Mouse (Mus musculus): ENCODE measurements around the gene Phactr1. TPM values are rescaled to one million over a fixed set of nuclear protein-coding genes. Genes with fewer than 3 reads are reported as not detected.
A peak's percentile ranks its signal among the peaks of the same experiment; 100 is the strongest.

The Phactr1 gene
- polyA plus RNA-seq, 1 experiment from 2014 or later = 25.7 TPM

DNA sequence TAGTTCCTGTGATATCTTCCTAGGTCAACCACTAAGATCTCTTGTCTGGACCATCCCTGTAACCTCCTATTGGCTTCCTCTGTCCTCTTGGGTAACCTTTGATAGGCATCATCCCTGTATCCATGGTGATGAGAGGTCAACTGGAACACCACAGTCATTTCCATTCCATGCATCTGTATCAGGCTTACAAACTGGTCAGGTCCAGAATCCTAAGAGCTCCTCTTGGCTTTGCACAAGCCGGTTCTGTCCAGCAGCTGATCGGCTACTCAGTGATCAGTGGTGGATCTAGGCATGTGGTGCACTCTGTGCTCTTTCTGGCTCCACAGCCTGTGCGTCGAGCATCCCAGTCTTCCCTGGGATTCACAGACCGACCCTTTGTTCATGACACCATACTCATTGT lies 309.1 kb downstream of the Phactr1 start:
- H3K4me3 ChIP-seq (replicated peaks) = no peak overlapping the region
- H3K27ac ChIP-seq = peak overlapping the region; percentile 29
- H3K27me3 ChIP-seq = no peaks in the 10 kb centered on the region
- no peaks in the 10 kb centered on the region for H3K9me3 ChIP-seq (replicated peaks)
- no peak overlapping the region for H3K9ac ChIP-seq
- no peak overlapping the region for H3K4me2 ChIP-seq
- ATAC-seq (replicated peaks; ENCODE audit: low FRiP score) = no peak; the same call in 1 of the 2 replicates
- 0 out of 2 replicates have a peak, but pooled peaks cover 4% of the 10 kb centered on the region for H3K36me3 ChIP-seq
- 82% methylated on average over 5 of the region's 5 CpGs for whole genome bisulfite sequencing
- 0 out of 2 replicates have a peak, but pooled peaks cover 6% of the 10 kb centered on the region for H3K4me1 ChIP-seq

- H3K9me3 ChIP-seq (replicated peaks) = no peaks in the 10 kb centered on the region
- no peak overlapping the region for H3K4me2 ChIP-seq
- ATAC-seq (replicated peaks; ENCODE audit: low FRiP score) = no peak
- 0 out of 2 replicates have a peak, but pooled peaks cover 6% of the 10 kb centered on the region for H3K4me1 ChIP-seq
- no peak overlapping the region for H3K4me3 ChIP-seq (replicated peaks)
- 65% methylated on average over 3 of the region's 3 CpGs for WGBS
- no peak overlapping the region for H3K9ac ChIP-seq
- peak overlapping the region; percentile 29; the same call in 1 of the 2 replicates for H3K27ac ChIP-seq
- H3K36me3 ChIP-seq = 0 out of 2 replicates have a peak, but pooled peaks cover 4% of the 10 kb centered on the region
- no peaks in the 10 kb centered on the region for H3K27me3 ChIP-seq
Measured at GRCm38 (mm10) chr13:42990051-42990450, 309.6 kb downstream of the Phactr1 start.

- no peak for ATAC-seq (replicated peaks; ENCODE audit: low FRiP score)
- Histone ChIP-seq H3K9ac (no peak overlapping the region), H3K4me1 (0 out of 2 replicates have a peak, but pooled peaks cover 6% of the 10 kb centered on the region), H3K27me3 (no peaks in the 10 kb centered on the region), H3K9me3 (replicated peaks) (no peaks in the 10 kb centered on the region), H3K36me3 (0 out of 2 replicates have a peak, but pooled peaks cover 4% of the 10 kb centered on the region), H3K4me2 (no peak overlapping the region), H3K4me3 (replicated peaks) (no peak overlapping the region), H3K27ac (0 out of 2 replicates have a peak overlapping the region, but pooled peaks have one; percentile 29)
- WGBS = 52% methylated on average over 2 of the region's 2 CpGs
Measured at GRCm38 (mm10) chr13:42990493-42991111, 310.2 kb downstream of the Phactr1 start.

- ATAC-seq (replicated peaks; ENCODE audit: low FRiP score) = no peak
- no peak overlapping the region for H3K9ac ChIP-seq
- 83% methylated on average over 3 of the region's 3 CpGs for WGBS
Measured at GRCm38 (mm10) chr13:42991164-42991563, 310.7 kb downstream of the Phactr1 start.

GRCm38 (mm10) chr13:42992306-42992705 lies 311.9 kb downstream of the Phactr1 start:
- Histone ChIP-seq H3K36me3 (0 out of 2 replicates have a peak, but pooled peaks cover 4% of the 10 kb centered on the region), H3K9me3 (replicated peaks) (no peaks in the 10 kb centered on the region), H3K4me2 (no peak overlapping the region), H3K4me3 (replicated peaks) (no peak overlapping the region), H3K9ac (no peak overlapping the region), H3K27me3 (no peaks in the 10 kb centered on the region), H3K27ac (no peak overlapping the region), H3K4me1 (peaks cover 9% of the 10 kb centered on the region; the same call in 1 of the 2 replicates)
- ATAC-seq (replicated peaks; ENCODE audit: low FRiP score) = no peak
- 79% methylated on average over 4 of the region's 4 CpGs for WGBS

More at GRCm38 (mm10) chr13:42991164-42991563, 310.7 kb downstream of the Phactr1 start:
- H3K4me1 ChIP-seq = peaks cover 9% of the 10 kb centered on the region; the same call in 1 of the 2 replicates
- no peak overlapping the region for H3K4me3 ChIP-seq (replicated peaks)
- no peaks in the 10 kb centered on the region for H3K9me3 ChIP-seq (replicated peaks)
- no peaks in the 10 kb centered on the region for H3K27me3 ChIP-seq
- H3K36me3 ChIP-seq = 0 out of 2 replicates have a peak, but pooled peaks cover 4% of the 10 kb centered on the region
- H3K27ac ChIP-seq = no peak overlapping the region
- H3K4me2 ChIP-seq = no peak overlapping the region

DNA sequence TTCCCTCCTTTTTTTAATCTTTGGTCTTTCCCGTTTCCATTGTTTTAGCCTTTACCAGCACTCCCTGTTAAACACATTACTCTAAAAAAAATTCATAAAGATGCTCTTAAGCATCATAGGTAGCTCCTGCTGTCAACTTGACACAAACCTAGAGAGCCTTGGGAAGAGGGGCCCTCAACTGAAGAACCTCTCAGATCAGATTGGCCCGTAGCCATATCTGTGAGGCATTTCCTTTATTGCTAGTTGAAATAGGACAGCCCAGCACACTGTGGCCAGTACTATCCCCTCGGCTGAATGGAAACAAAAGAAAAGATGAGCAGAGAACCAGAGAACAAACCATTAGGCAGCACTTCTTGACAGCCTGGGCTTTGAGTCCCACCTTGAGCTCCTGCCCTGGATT lies 313.9 kb downstream of the Phactr1 start:
- 82% methylated on average over 3 of the region's 3 CpGs for WGBS
- Histone ChIP-seq H3K27ac (no peak overlapping the region), H3K36me3 (0 out of 2 replicates have a peak, but pooled peaks cover 4% of the 10 kb centered on the region), H3K4me3 (replicated peaks) (no peak overlapping the region), H3K4me2 (no peak overlapping the region), H3K9me3 (replicated peaks) (no peaks in the 10 kb centered on the region), H3K4me1 (peaks cover 3% of the 10 kb centered on the region; the same call in 1 of the 2 replicates), H3K27me3 (no peaks in the 10 kb centered on the region), H3K9ac (no peak overlapping the region)
- no peak for ATAC-seq (replicated peaks; ENCODE audit: low FRiP score)

DNA sequence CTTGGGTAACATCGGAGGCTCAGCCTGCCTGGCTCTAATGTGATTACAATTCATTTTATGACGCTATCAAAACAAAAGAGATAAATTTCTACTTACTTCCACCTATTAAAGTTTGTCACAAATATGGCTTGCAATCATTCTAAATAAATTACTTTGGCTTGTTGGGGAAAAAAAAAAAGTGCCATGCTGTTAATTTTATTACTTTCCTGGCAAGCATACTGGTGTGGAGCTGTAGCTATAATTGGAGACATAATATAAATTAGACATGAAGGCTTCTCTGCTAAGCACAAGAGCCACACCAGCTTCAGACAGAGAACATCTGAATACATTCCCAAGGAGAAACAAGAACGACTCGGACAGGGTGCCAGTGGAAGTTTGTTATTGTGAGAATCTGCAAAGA lies 315.8 kb downstream of the Phactr1 start:
- Histone ChIP-seq H3K4me2 (no peak overlapping the region), H3K4me3 (replicated peaks) (no peak overlapping the region), H3K27me3 (no peaks in the 10 kb centered on the region), H3K27ac (no peak overlapping the region), H3K9ac (no peak overlapping the region), H3K4me1 (peaks cover 3% of the 10 kb centered on the region; the same call in 1 of the 2 replicates), H3K36me3 (0 out of 2 replicates have a peak, but pooled peaks cover 4% of the 10 kb centered on the region), H3K9me3 (replicated peaks) (no peaks in the 10 kb centered on the region)
- 42% methylated on average over 4 of the region's 4 CpGs for WGBS
- ATAC-seq (replicated peaks; ENCODE audit: low FRiP score) = no peak

- Histone ChIP-seq H3K9ac (no peak overlapping the region), H3K9me3 (replicated peaks) (no peaks in the 10 kb centered on the region), H3K4me1 (peaks cover 3% of the 10 kb centered on the region; the same call in 1 of the 2 replicates), H3K27ac (no peak overlapping the region), H3K36me3 (no peaks in the 10 kb centered on the region), H3K4me2 (no peak overlapping the region), H3K27me3 (no peaks in the 10 kb centered on the region), H3K4me3 (replicated peaks) (no peak overlapping the region)
- ATAC-seq (replicated peaks; ENCODE audit: low FRiP score) = no peak
- WGBS = 75% methylated on average over 3 of the region's 3 CpGs
Measured at GRCm38 (mm10) chr13:42999287-42999686, 318.9 kb downstream of the Phactr1 start.

DNA sequence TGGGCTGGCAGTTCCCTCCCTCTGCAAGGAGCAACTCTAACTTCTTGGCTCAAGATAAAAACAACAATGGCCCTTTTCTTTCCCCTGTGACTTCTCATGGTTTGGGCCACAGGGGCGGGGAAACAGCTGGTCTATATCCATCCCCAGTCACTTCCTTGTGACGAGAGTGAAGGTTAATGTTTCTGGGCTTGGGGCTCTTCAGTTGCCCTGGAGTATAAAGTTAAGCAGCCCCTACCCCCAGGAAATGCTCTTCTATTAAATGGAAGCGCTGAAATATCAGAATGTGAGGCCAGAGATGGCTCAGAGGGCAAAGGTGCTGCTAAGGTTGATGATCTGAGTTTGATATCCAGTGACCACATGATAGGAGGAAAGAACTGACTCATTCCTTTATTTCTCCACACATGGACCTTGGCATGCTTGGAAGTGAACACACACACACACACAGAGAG lies 324.7 kb downstream of the Phactr1 start:
- no peaks in the 10 kb centered on the region for H3K27me3 ChIP-seq
- H3K4me2 ChIP-seq = no peak overlapping the region
- peaks cover 8% of the 10 kb centered on the region for H3K4me1 ChIP-seq
- H3K9me3 ChIP-seq (replicated peaks) = no peaks in the 10 kb centered on the region
- H3K27ac ChIP-seq = peak overlapping the region; percentile 84
- WGBS = 2% methylated on average over 3 of the region's 3 CpGs
- ATAC-seq (replicated peaks; ENCODE audit: low FRiP score) = peak; percentile 66
- no peak overlapping the region for H3K9ac ChIP-seq
- no peak overlapping the region for H3K4me3 ChIP-seq (replicated peaks)
- H3K36me3 ChIP-seq = no peaks in the 10 kb centered on the region

DNA sequence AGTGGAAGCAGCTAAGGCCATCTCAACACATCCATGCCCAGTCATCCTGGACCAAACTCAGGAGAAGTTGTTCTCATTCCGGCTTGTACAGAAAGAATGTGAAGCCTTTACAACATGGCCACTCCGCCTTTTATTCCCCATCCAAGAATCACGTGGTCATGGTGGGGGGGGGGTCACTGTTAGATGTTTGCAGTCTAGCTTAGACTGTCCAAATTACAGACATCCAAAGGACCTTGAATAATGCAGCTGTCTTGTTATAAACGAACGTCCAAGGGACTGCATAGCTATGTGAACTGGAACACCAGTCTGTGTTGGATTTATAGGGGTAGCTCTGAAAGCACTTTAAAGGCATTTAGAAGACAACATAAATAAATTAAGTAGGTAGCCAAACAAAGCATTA lies 328.0 kb downstream of the Phactr1 start:
- Histone ChIP-seq H3K9ac (no peak overlapping the region), H3K4me1 (peaks cover 11% of the 10 kb centered on the region), H3K36me3 (no peaks in the 10 kb centered on the region), H3K27ac (peak overlapping the region; percentile 56; the same call in 1 of the 2 replicates), H3K4me3 (replicated peaks) (no peak overlapping the region), H3K27me3 (no peaks in the 10 kb centered on the region), H3K9me3 (replicated peaks) (no peaks in the 10 kb centered on the region), H3K4me2 (no peak overlapping the region)
- 47% methylated on average over 5 of the region's 5 CpGs for WGBS
- 0 out of 2 replicates have a peak, but pooled peaks have one; percentile 49 for ATAC-seq (replicated peaks; ENCODE audit: low FRiP score)

- no peaks in the 10 kb centered on the region for H3K36me3 ChIP-seq
- ATAC-seq (replicated peaks; ENCODE audit: low FRiP score) = no peak
- no peak overlapping the region for H3K9ac ChIP-seq
- peaks cover 11% of the 10 kb centered on the region for H3K4me1 ChIP-seq
- H3K4me3 ChIP-seq (replicated peaks) = no peak overlapping the region
- no peaks in the 10 kb centered on the region for H3K27me3 ChIP-seq
- 87% methylated on average over 3 of the region's 3 CpGs for WGBS
- H3K27ac ChIP-seq = no peak overlapping the region
- no peak overlapping the region for H3K4me2 ChIP-seq
- H3K9me3 ChIP-seq (replicated peaks) = no peaks in the 10 kb centered on the region
Measured at GRCm38 (mm10) chr13:43009596-43009995, 329.2 kb downstream of the Phactr1 start.

DNA sequence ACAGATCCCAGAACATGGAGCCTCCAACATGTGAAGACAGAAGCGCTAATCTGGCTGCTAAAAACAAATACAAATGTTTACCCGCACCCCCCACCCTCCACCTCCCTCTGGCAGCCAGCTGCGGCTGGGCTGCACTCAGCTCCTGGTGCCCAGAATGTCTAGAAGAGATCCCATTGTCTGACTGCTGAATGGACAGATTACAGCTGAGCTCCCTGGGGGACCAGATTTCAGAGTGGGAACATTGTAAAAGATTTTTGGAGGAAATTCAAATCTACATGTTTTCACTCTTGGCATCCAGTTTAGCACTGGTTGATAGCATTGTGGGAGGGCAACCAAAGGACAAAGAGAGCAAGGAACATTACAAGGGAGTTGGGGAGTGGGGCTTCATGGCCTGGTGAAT lies 331.1 kb downstream of the Phactr1 start:
- Histone ChIP-seq H3K9me3 (replicated peaks) (no peaks in the 10 kb centered on the region), H3K27ac (no peak overlapping the region), H3K4me1 (peaks cover 3% of the 10 kb centered on the region; the same call in 1 of the 2 replicates), H3K4me3 (replicated peaks) (no peak overlapping the region), H3K36me3 (no peaks in the 10 kb centered on the region), H3K27me3 (no peaks in the 10 kb centered on the region), H3K4me2 (no peak overlapping the region), H3K9ac (no peak overlapping the region)
- ATAC-seq (replicated peaks; ENCODE audit: low FRiP score) = no peak
- WGBS = 74% methylated on average over 3 of the region's 3 CpGs
